ENCODE assay signal across 23 mouse cellular contexts in the genomic region with DNA sequence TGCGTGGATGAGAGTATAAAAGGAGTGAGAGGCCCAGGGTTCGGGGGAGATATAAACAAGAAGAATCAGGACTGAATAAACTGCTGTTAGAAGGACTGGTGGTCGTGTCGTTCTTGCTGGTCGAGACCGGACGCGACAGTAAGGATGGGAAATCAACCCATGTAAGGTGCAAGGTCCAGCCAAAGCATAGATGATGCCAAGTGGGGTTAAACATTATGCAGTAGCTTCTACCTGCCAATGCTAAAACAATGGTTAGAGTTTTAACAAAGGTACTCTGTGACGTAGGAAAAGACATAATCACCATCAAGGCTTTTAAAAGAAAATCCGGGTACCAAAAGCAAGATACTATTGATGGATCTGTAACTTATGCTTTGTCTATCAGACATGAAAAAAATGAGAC. TPM values are rescaled to one million over a fixed set of nuclear protein-coding genes. Genes with fewer than 3 reads are reported as not detected.
"Had no signal": no experiment of that assay in that cellular context is flagged by ENCODE, and none has a peak within 500 bp of the region (broad histone marks: within the 10 kb centered on the region; RNA-seq: fewer than 3 reads in every experiment).

No protein-coding gene starts in this region.

- H3K9me3 ChIP-seq: midbrain, embryonic 10.5 days; midbrain, embryonic 12.5 days; neural tube, embryonic 13.5 days; neural tube, embryonic 15.5 days had no signal

- H3K27me3 ChIP-seq: midbrain, embryonic 12.5 days; neural tube, embryonic 13.5 days; neural tube, embryonic 15.5 days had no signal

- H3K36me3 ChIP-seq: midbrain, embryonic 10.5 days; midbrain, embryonic 12.5 days; neural tube, embryonic 13.5 days; neural tube, embryonic 15.5 days had no signal

- H3K4me1 ChIP-seq: midbrain, embryonic 10.5 days; midbrain, embryonic 12.5 days; neural tube, embryonic 13.5 days; neural tube, embryonic 15.5 days had no signal

- DNase-seq: lung, embryonic 14.5 days; lung, postnatal 10 days; lung, postnatal 4 days; midbrain, embryonic 14.5 days; retina, postnatal 1 day; right cerebral cortex, adult 18-20 months; right cerebral cortex, postnatal 25 days; right cerebral cortex, postnatal 4 days; spleen, adult 18-20 months; thymus, adult 18-20 months; thymus, postnatal 14 days; thymus, postnatal 36 days had no signal

- H3K9ac ChIP-seq: lung, embryonic 14.5 days; midbrain, embryonic 12.5 days; neural tube, embryonic 13.5 days; neural tube, embryonic 15.5 days had no signal

- H3K4me2 ChIP-seq: lung, embryonic 14.5 days; midbrain, embryonic 12.5 days; neural tube, embryonic 13.5 days; neural tube, embryonic 15.5 days had no signal

- ATAC-seq: midbrain, embryonic 16.5 days had no signal

- H3K4me3 ChIP-seq: midbrain, embryonic 10.5 days; midbrain, embryonic 12.5 days; myocyte; neural tube, embryonic 13.5 days; neural tube, embryonic 15.5 days had no signal

- H3K27ac ChIP-seq: midbrain, embryonic 10.5 days; midbrain, embryonic 12.5 days; neural tube, embryonic 13.5 days; neural tube, embryonic 15.5 days had no signal

RNA-seq across cellular contexts. Expression of a gene that starts 58.4 kb away (rescaled TPM):
- total RNA-seq: megakaryocyte, adult 5-6 weeks had no signal
- polyA plus RNA-seq: myocyte; small intestine, adult 2 months; stomach, embryonic 14.5 days; stomach, embryonic 16.5 days; thymus, postnatal 0 days had no signal
